Mouse (Mus musculus) heart, embryonic 16.5 days (tissue): ENCODE measurements around the gene Cdcp2. TPM values are rescaled to one million over a fixed set of nuclear protein-coding genes. Genes with fewer than 3 reads are reported as not detected.
A peak's percentile ranks its signal among the peaks of the same experiment; 100 is the strongest.

Experiments
- ATAC-seq: fragments of 200-750 bp; cut with Nextera tagmentation; replicated peaks from 2 replicates; pipeline ENCODE4 v1.8.0; 2017; ENCODE audit warnings: moderate number of reproducible peaks; ENCODE audit not compliant: insufficient read depth, low FRiP score; ENCODE audit errors: extremely low read depth
- H3K27ac ChIP-seq: fragments of 300-500 bp; sonication (generic); 2 replicates; pipeline ENCODE4 v1.5.1; 2014; ENCODE audit warnings: mild to moderate bottlenecking, low read length, control low read depth, moderate library complexity
- H3K27me3 ChIP-seq: fragments of 300-500 bp; sonication (generic); 2 replicates; pipeline ENCODE4 v1.6.1; 2014; ENCODE audit warnings: low read length, mixed read lengths; ENCODE audit not compliant: control insufficient read depth, insufficient read depth
- H3K36me3 ChIP-seq: fragments of 300-500 bp; sonication (generic); 2 replicates; pipeline ENCODE4 v1.6.1; 2014; ENCODE audit not compliant: control insufficient read depth, insufficient read depth
- H3K4me1 ChIP-seq: fragments of 300-500 bp; sonication (generic); 2 replicates; pipeline ENCODE4 v1.6.1; 2014; ENCODE audit warnings: low read length, mixed read lengths; ENCODE audit not compliant: control insufficient read depth, insufficient read depth
- H3K4me2 ChIP-seq: fragments of 300-500 bp; sonication (generic); 2 replicates; pipeline ENCODE4 v1.6.1; 2014; ENCODE audit warnings: low read depth, mild to moderate bottlenecking, control low read depth, low read length
- H3K4me3 ChIP-seq: fragments of 300-500 bp; sonication (generic); 2 replicates; pipeline ENCODE4 v1.5.1; 2014; ENCODE audit warnings: mild to moderate bottlenecking, control low read depth, low read length
- H3K9ac ChIP-seq: fragments of 300-500 bp; sonication (generic); 2 replicates; pipeline ENCODE4 v1.6.1; 2014; ENCODE audit warnings: low read length, control low read depth
- H3K9me3 ChIP-seq: fragments of 300-500 bp; sonication (generic); replicated peaks from 2 replicates; pipeline ENCODE4 v1.6.1; 2016; ENCODE audit warnings: low read length; ENCODE audit not compliant: control insufficient read depth
- WGBS: fragments of 180-500 bp; shearing (Covaris S2); extraction: QIAGEN DNeasy Blood & Tissue Kit; methylation state at CpG from one replicate; pipeline ENCODE4 v1.1.7; 2014; 5-methylcytosine and 5-hydroxymethylcytosine counted together
- polyA plus RNA-seq: library from polyadenylated mRNA; unstranded; fragments of >200 nt; fragmentation: Nextera tagmentation; extraction: Ambion mirVana; gene quantifications from 2 replicates; pipeline ENCODE4 v1.2.1, GENCODE M21; 2015

Cdcp2 gene
- polyA plus RNA-seq, 1 experiment from 2014 or later = not detected

- no peaks in the 10 kb centered on the region for H3K27me3 ChIP-seq
- ATAC-seq = no peak
- H3K9me3 ChIP-seq = no peaks in the 10 kb centered on the region
- peaks cover 3% of the 10 kb centered on the region; the same call in 1 of the 2 replicates for H3K36me3 ChIP-seq
- H3K4me2 ChIP-seq = no peak overlapping the region
- no peak overlapping the region for H3K4me3 ChIP-seq
- 0 out of 2 replicates have a peak, but pooled peaks cover 4% of the 10 kb centered on the region for H3K4me1 ChIP-seq
- no peak overlapping the region for H3K27ac ChIP-seq
- WGBS = 75% methylated on average over 3 of the region's 3 CpGs
- no peak overlapping the region for H3K9ac ChIP-seq
These were observed 38.2 kb downstream of the Cdcp2 start for GRCm38 (mm10) chr4:107134891-107135290.

- no peaks in the 10 kb centered on the region for H3K9me3 ChIP-seq
- no peak overlapping the region for H3K9ac ChIP-seq
- 0 out of 2 replicates have a peak, but pooled peaks cover 4% of the 10 kb centered on the region for H3K4me1 ChIP-seq
- H3K4me2 ChIP-seq = no peak overlapping the region
- ATAC-seq = no peak
- H3K4me3 ChIP-seq = no peak overlapping the region
- H3K36me3 ChIP-seq = peaks cover 3% of the 10 kb centered on the region; the same call in 1 of the 2 replicates
- no peak overlapping the region for H3K27ac ChIP-seq
- 64% methylated on average over 5 of the region's 5 CpGs for WGBS
- no peaks in the 10 kb centered on the region for H3K27me3 ChIP-seq
These were observed 39.0 kb downstream of the Cdcp2 start for GRCm38 (mm10) chr4:107135663-107136062.

GRCm38 (mm10) chr4:107136531-107136930 lies 39.8 kb downstream of the Cdcp2 start:
- Histone ChIP-seq H3K4me1 (0 out of 2 replicates have a peak, but pooled peaks cover 4% of the 10 kb centered on the region), H3K27me3 (no peaks in the 10 kb centered on the region), H3K9ac (no peak overlapping the region), H3K4me3 (no peak overlapping the region), H3K9me3 (no peaks in the 10 kb centered on the region), H3K27ac (no peak overlapping the region), H3K4me2 (no peak overlapping the region), H3K36me3 (peaks cover 3% of the 10 kb centered on the region; the same call in 1 of the 2 replicates)
- 0 out of 2 replicates have a peak, but pooled peaks have one; percentile 37 for ATAC-seq
- WGBS = 33% methylated on average over 3 of the region's 3 CpGs

GRCm38 (mm10) chr4:107138948-107139835 lies 42.5 kb downstream of the Cdcp2 start:
- Histone ChIP-seq H3K27me3 (no peaks in the 10 kb centered on the region), H3K4me2 (no peak overlapping the region), H3K4me1 (0 out of 2 replicates have a peak, but pooled peaks cover 4% of the 10 kb centered on the region), H3K4me3 (no peak overlapping the region), H3K9ac (no peak overlapping the region), H3K27ac (no peak overlapping the region), H3K9me3 (no peaks in the 10 kb centered on the region), H3K36me3 (peaks cover 5% of the 10 kb centered on the region; the same call in 1 of the 2 replicates)
- WGBS = 58% methylated on average over 37 of the region's 37 CpGs
- ATAC-seq = no peak

GRCm38 (mm10) chr4:107139836-107140631 lies 43.3 kb downstream of the Cdcp2 start:
- Histone ChIP-seq H3K9ac (no peak overlapping the region), H3K4me2 (no peak overlapping the region), H3K4me1 (0 out of 2 replicates have a peak, but pooled peaks cover 4% of the 10 kb centered on the region), H3K4me3 (no peak overlapping the region), H3K27ac (no peak overlapping the region), H3K36me3 (peaks cover 7% of the 10 kb centered on the region; the same call in 1 of the 2 replicates), H3K9me3 (no peaks in the 10 kb centered on the region), H3K27me3 (no peaks in the 10 kb centered on the region)
- no peak for ATAC-seq
- WGBS = 64% methylated on average over 13 of the region's 13 CpGs

- H3K4me3 ChIP-seq = no peak overlapping the region
- no peaks in the 10 kb centered on the region for H3K9me3 ChIP-seq
- no peak overlapping the region for H3K9ac ChIP-seq
- no peak overlapping the region for H3K27ac ChIP-seq
- H3K27me3 ChIP-seq = no peaks in the 10 kb centered on the region
- no peak overlapping the region for H3K4me2 ChIP-seq
- ATAC-seq = no peak
- no peaks in the 10 kb centered on the region for H3K4me1 ChIP-seq
- H3K36me3 ChIP-seq = peaks cover 17% of the 10 kb centered on the region
- 82% methylated on average over 8 of the region's 8 CpGs for WGBS
These were observed 46.8 kb downstream of the Cdcp2 start for GRCm38 (mm10) chr4:107143511-107143910.

GRCm38 (mm10) chr4:107150991-107151390 lies 54.3 kb downstream of the Cdcp2 start:
- Histone ChIP-seq H3K9ac (no peak overlapping the region), H3K9me3 (no peaks in the 10 kb centered on the region), H3K36me3 (peaks cover 10% of the 10 kb centered on the region), H3K4me2 (no peak overlapping the region), H3K27ac (no peak overlapping the region), H3K27me3 (no peaks in the 10 kb centered on the region), H3K4me1 (no peaks in the 10 kb centered on the region), H3K4me3 (no peak overlapping the region)
- no peak for ATAC-seq
- 87% methylated on average over 6 of the region's 6 CpGs for WGBS

GRCm38 (mm10) chr4:107152571-107152970 lies 55.9 kb downstream of the Cdcp2 start:
- Histone ChIP-seq H3K9ac (no peak overlapping the region), H3K36me3 (no peaks in the 10 kb centered on the region), H3K27me3 (no peaks in the 10 kb centered on the region), H3K4me1 (peaks cover 4% of the 10 kb centered on the region), H3K4me2 (no peak overlapping the region), H3K4me3 (no peak overlapping the region), H3K27ac (no peak overlapping the region), H3K9me3 (no peaks in the 10 kb centered on the region)
- WGBS = 87% methylated on average over 8 of the region's 8 CpGs
- ATAC-seq = no peak
